Mouse (Mus musculus) MEL (cell line): ENCODE data around the gene Cdh15. TPM values are rescaled to one million over a fixed set of nuclear protein-coding genes. Genes with fewer than 3 reads are reported as not detected.

ENCODE experiments used
- DNase-seq: peaks from one replicate; pipeline ENCODE4 v3.0.0; 2011; ENCODE audit warnings: low read depth, low spot score
- H3K27ac ChIP-seq: 2 replicates; pipeline ENCODE4 v1.5.1; 2012; ENCODE audit warnings: low read depth, mild to moderate bottlenecking, control low read depth, low read length, moderate library complexity; ENCODE audit not compliant: control insufficient read depth
- H3K27me3 ChIP-seq, 2 experiments: fragments of 150-350 bp in 1 of 2; sonication (generic) in 1 of 2; 2 replicates each; pipeline ENCODE4 v1.6.1; 2012; ENCODE audit warnings: low read length in 2 of 2, mild to moderate bottlenecking in 2 of 2, improper control_type of control experiment in 1 of 2, moderate library complexity in 1 of 2; ENCODE audit not compliant: insufficient read depth in 2 of 2, control insufficient read depth in 1 of 2
- H3K36me3 ChIP-seq, 2 experiments: 2 replicates each; pipeline ENCODE4 v1.6.1; 2012 to 2014; ENCODE audit warnings: low read length in 2 of 2, improper control_type of control experiment in 1 of 2, inconsistent platforms in 1 of 2, mild to moderate bottlenecking in 1 of 2; ENCODE audit not compliant: insufficient read depth in 2 of 2, control insufficient read depth in 1 of 2
- H3K4me1 ChIP-seq, 2 experiments: fragments of 150-350 bp in 1 of 2; sonication (generic) in 1 of 2; 2 replicates each; pipeline ENCODE4 v1.6.1; 2012; ENCODE audit warnings: low read length in 2 of 2, improper control_type of control experiment in 1 of 2, mild to moderate bottlenecking in 1 of 2; ENCODE audit not compliant: insufficient read depth in 2 of 2, control insufficient read depth in 1 of 2
- H3K4me3 ChIP-seq, 2 experiments: fragments of 150-350 bp in 1 of 2; sonication (generic) in 1 of 2; 2 replicates each; pipeline ENCODE4 v1.5.1; 2012; ENCODE audit warnings: low read depth in 2 of 2, low read length in 2 of 2, mild to moderate bottlenecking in 2 of 2, moderate library complexity in 2 of 2, control low read depth in 1 of 2, improper control_type of control experiment in 1 of 2; ENCODE audit not compliant: control insufficient read depth in 1 of 2, insufficient read depth in 1 of 2
- H3K79me2 ChIP-seq: 2 replicates; pipeline ENCODE4 v1.6.1; 2012; ENCODE audit warnings: mild to moderate bottlenecking, low read length, moderate library complexity; ENCODE audit not compliant: control insufficient read depth, poor library complexity, insufficient read depth
- H3K9ac ChIP-seq: 2 replicates; pipeline ENCODE4 v1.6.1; 2012; ENCODE audit warnings: low read depth, mild to moderate bottlenecking, control low read depth, low read length, moderate library complexity; ENCODE audit not compliant: control insufficient read depth, poor library complexity, severe bottlenecking
- H3K9me3 ChIP-seq: fragments of 150-350 bp; sonication (generic); replicated peaks from 2 replicates; pipeline ENCODE4 v1.6.1; 2012; ENCODE audit warnings: mild to moderate bottlenecking, low read length, improper control_type of control experiment, moderate library complexity; ENCODE audit not compliant: insufficient read depth
- CHD1 ChIP-seq: IDR thresholded peaks from 2 replicates; pipeline ENCODE4 v1.6.1; 2012; ENCODE audit warnings: low read depth, mild to moderate bottlenecking, inconsistent platforms, low read length, improper control_type of control experiment
- CHD2 ChIP-seq: IDR thresholded peaks from 2 replicates; pipeline ENCODE4 v1.6.1; 2011; ENCODE audit warnings: low read length, improper control_type of control experiment
- E2F4 ChIP-seq: IDR thresholded peaks from 2 replicates; pipeline ENCODE4 v1.6.1; 2011; ENCODE audit warnings: low read depth, low read length, improper control_type of control experiment, borderline replicate concordance
- ELF1 ChIP-seq: IDR thresholded peaks from 2 replicates; pipeline ENCODE4 v1.6.1; 2014; ENCODE audit warnings: low read depth, mild to moderate bottlenecking, inconsistent platforms, low read length, improper control_type of control experiment, moderate library complexity
- EP300 ChIP-seq, 2 experiments: IDR thresholded peaks; 2 replicates each; pipeline ENCODE4 v1.6.1; 2011; ENCODE audit warnings: improper control_type of control experiment in 2 of 2, low read length in 2 of 2, low read depth in 1 of 2, mild to moderate bottlenecking in 1 of 2
- ETS1 ChIP-seq: IDR thresholded peaks from 2 replicates; pipeline ENCODE4 v1.6.1; 2012; ENCODE audit warnings: low read depth, mild to moderate bottlenecking, inconsistent platforms, low read length, improper control_type of control experiment, moderate library complexity
- GATA1 ChIP-seq: IDR thresholded peaks from 2 replicates; pipeline ENCODE4 v1.6.1; 2011; ENCODE audit warnings: low read depth, low read length, improper control_type of control experiment
- JUND ChIP-seq: IDR thresholded peaks from 2 replicates; pipeline ENCODE4 v1.6.1; 2011; ENCODE audit warnings: low read depth, mild to moderate bottlenecking, improper control_type of control experiment, low read length
- KAT2A ChIP-seq: conservative IDR thresholded peaks from 2 replicates; pipeline ENCODE4 v1.6.1; 2012; ENCODE audit warnings: low read depth, low read length, improper control_type of control experiment, inconsistent platforms
- MAX ChIP-seq: IDR thresholded peaks from 2 replicates; pipeline ENCODE4 v1.6.1; 2011; ENCODE audit warnings: low read length, improper control_type of control experiment
- MAZ ChIP-seq: IDR thresholded peaks from 2 replicates; pipeline ENCODE4 v1.6.1; 2012; ENCODE audit warnings: low read depth, mild to moderate bottlenecking, inconsistent platforms, low read length, improper control_type of control experiment
- MEF2A ChIP-seq: IDR thresholded peaks from 2 replicates; pipeline ENCODE4 v1.6.1; 2014; ENCODE audit warnings: low read depth, mild to moderate bottlenecking, inconsistent platforms, low read length, improper control_type of control experiment; ENCODE audit not compliant: poor library complexity, insufficient replicate concordance, severe bottlenecking; ENCODE audit errors: extremely low read depth
- MXI1 ChIP-seq: IDR thresholded peaks from 2 replicates; pipeline ENCODE4 v1.6.1; 2011; ENCODE audit warnings: mild to moderate bottlenecking, low read depth, low read length, improper control_type of control experiment
- MYC ChIP-seq: IDR thresholded peaks from 2 replicates; pipeline ENCODE4 v1.6.1; 2011; ENCODE audit warnings: low read depth, mild to moderate bottlenecking, low read length, improper control_type of control experiment, moderate library complexity
- NELFE ChIP-seq: IDR thresholded peaks from 2 replicates; pipeline ENCODE4 v1.6.1; 2011; ENCODE audit warnings: low read depth, low read length, improper control_type of control experiment
- POLR2A ChIP-seq, 2 experiments: IDR thresholded peaks; 2 replicates each; pipeline ENCODE4 v1.6.1; 2011 to 2012; ENCODE audit warnings: low read length in 2 of 2, mild to moderate bottlenecking in 2 of 2, control low read depth in 1 of 2, improper control_type of control experiment in 1 of 2, low read depth in 1 of 2, moderate library complexity in 1 of 2; ENCODE audit not compliant: control insufficient read depth in 1 of 2, insufficient read depth in 1 of 2, poor library complexity in 1 of 2
- POLR2AphosphoS5 ChIP-seq: IDR thresholded peaks from 2 replicates; pipeline ENCODE4 v1.6.1; 2012; ENCODE audit warnings: low read depth, borderline replicate concordance, mild to moderate bottlenecking, inconsistent platforms, low read length, moderate library complexity, mixed read lengths
- RAD21 ChIP-seq: IDR thresholded peaks from 2 replicates; pipeline ENCODE4 v1.6.1; 2011; ENCODE audit warnings: mild to moderate bottlenecking, low read depth, low read length, improper control_type of control experiment
- RCOR1 ChIP-seq: IDR thresholded peaks from 2 replicates; pipeline ENCODE4 v1.6.1; 2012; ENCODE audit warnings: low read depth, mild to moderate bottlenecking, inconsistent platforms, low read length, improper control_type of control experiment
- SMC3 ChIP-seq: IDR thresholded peaks from 2 replicates; pipeline ENCODE4 v1.6.1; 2011; ENCODE audit warnings: low read depth, low read length, improper control_type of control experiment
- TAL1 ChIP-seq: IDR thresholded peaks from 2 replicates; pipeline ENCODE4 v1.6.1; 2012; ENCODE audit warnings: mild to moderate bottlenecking, inconsistent platforms, low read length, moderate library complexity, mixed read lengths
- TCF12 ChIP-seq: IDR thresholded peaks from 2 replicates; pipeline ENCODE4 v1.6.1; 2014; ENCODE audit warnings: low read depth, mild to moderate bottlenecking, inconsistent platforms, low read length, improper control_type of control experiment, moderate library complexity
- UBTF ChIP-seq: IDR thresholded peaks from 2 replicates; pipeline ENCODE4 v1.6.1; 2012; ENCODE audit warnings: low read depth, mild to moderate bottlenecking, inconsistent platforms, low read length, improper control_type of control experiment, moderate library complexity, borderline replicate concordance; ENCODE audit not compliant: insufficient read depth
- USF1 ChIP-seq: IDR thresholded peaks from 2 replicates; pipeline ENCODE4 v1.6.1; 2014; ENCODE audit warnings: low read depth, mild to moderate bottlenecking, inconsistent platforms, low read length, improper control_type of control experiment, moderate library complexity
- USF2 ChIP-seq, 2 experiments: IDR thresholded peaks; 2 replicates each; pipeline ENCODE4 v1.6.1; 2011 to 2012; ENCODE audit warnings: improper control_type of control experiment in 2 of 2, low read length in 2 of 2, borderline replicate concordance in 1 of 2, inconsistent platforms in 1 of 2, low read depth in 1 of 2, mild to moderate bottlenecking in 1 of 2; ENCODE audit not compliant: insufficient read depth in 1 of 2
- ZKSCAN1 ChIP-seq: IDR thresholded peaks from 2 replicates; pipeline ENCODE4 v1.6.1; 2012; ENCODE audit warnings: low read depth, mild to moderate bottlenecking, inconsistent platforms, low read length, improper control_type of control experiment, moderate library complexity
- ZMIZ1 ChIP-seq: IDR thresholded peaks from 2 replicates; pipeline ENCODE4 v1.6.1; 2012; ENCODE audit warnings: low read depth, mild to moderate bottlenecking, inconsistent platforms, low read length, improper control_type of control experiment, moderate library complexity
- polyA plus RNA-seq, 2 experiments: library from polyadenylated mRNA; stranded (reverse) in 1 of 2; unstranded in 1 of 2; fragments of >175 nt in 1 of 2; fragments of >200 nt in 1 of 2; gene quantifications; 2 replicates each; pipeline versions ENCODE4 v1.2.1 to v1.2.4; 2012; ENCODE audit warnings: low replicate concordance in 2 of 2, low read depth in 1 of 2; ENCODE audit not compliant: insufficient read length in 2 of 2, insufficient read depth in 1 of 2, missing spikeins in 1 of 2
- total RNA-seq: library from RNA; depleted of rRNA; stranded (reverse); fragments of 300-350 nt; gene quantifications from 2 replicates; pipeline ENCODE4 v1.2.3, GENCODE M21; 2012

The Cdh15 gene
- total and polyA plus RNA-seq, 3 experiments = 0.08 to 0.71 TPM; not detected in 1

DNA sequence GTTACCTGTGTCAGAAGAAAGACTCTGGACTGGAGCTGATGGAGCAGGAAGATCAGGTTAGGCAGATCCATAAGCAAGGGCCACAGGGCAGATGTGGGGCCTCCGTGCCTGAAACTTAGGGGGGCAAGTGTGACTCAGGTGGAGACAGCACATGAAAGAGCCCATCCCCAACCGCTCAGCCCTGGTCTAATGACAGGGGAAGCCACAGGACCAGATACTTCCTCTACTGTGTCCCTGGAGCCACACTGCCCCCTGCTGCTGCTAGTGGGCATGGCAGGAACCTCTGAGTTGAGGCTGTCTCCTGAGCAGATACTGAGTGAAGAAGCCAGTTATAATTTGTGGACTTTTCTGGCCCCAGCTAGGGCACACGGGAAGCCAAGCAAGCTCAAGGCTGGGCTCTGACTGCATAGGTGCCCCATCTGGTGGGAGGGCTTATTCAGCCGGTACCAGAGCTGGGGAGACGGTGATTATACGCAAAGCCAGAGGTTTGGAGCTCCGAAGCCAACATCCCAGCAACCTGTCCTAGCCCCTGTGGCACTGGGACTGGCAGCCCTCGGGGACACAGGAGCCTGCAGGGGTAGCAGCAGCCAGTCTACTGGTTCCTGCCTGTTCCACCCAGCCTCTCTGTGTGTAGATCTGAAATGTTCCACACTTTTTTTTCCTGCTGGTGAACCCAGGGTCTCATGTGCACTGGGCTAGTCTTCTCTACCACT lies 17.3 kb upstream of the Cdh15 start (continued):
- TF ChIP-seq ZMIZ1 (no peak), MYC (0 out of 2 replicates have a peak, but pooled peaks have one; percentile 48), TCF12 (peak; percentile 35; the same call in 1 of the 2 replicates), RAD21 (no peak; the same call in none of the 2 replicates), POLR2AphosphoS5 (no peak), ZKSCAN1 (no peak), KAT2A (no peak), MEF2A (no peak), USF2 (IDR thresholded peaks at IDR 0.05; ENCODE audit: borderline replicate concordance in 1 of 2, insufficient read depth in 1 of 2, low read depth in 1 of 2, low read length in 2 of 2) (no peak), ETS1 (0 out of 2 replicates have a peak, but pooled peaks have one; percentile 12), USF1 (peak; percentile 31; the same call in 1 of the 2 replicates), NELFE (no peak), TAL1 (no peak)

- no peak overlapping the region for H3K9ac ChIP-seq
- H3K27me3 ChIP-seq = no peaks in the 10 kb centered on the region
- TF ChIP-seq JUND = no peak
- no peak for TF ChIP-seq UBTF
- H3K36me3 ChIP-seq = no peaks in the 10 kb centered on the region
- 0 out of 4 replicates have a peak, but pooled peaks cover 0 to 2% of the 10 kb centered on the region in 2 experiments for H3K4me1 ChIP-seq
- no peak overlapping the region for H3K27ac ChIP-seq
- peak; percentile 65 for DNase-seq
- no peak overlapping the region for H3K4me3 ChIP-seq
- no peaks in the 10 kb centered on the region for H3K9me3 ChIP-seq
- H3K79me2 ChIP-seq = no peaks in the 10 kb centered on the region
Measured at GRCm38 (mm10) chr8:122834416-122834815, 13.3 kb upstream of the Cdh15 start.

GRCm38 (mm10) chr8:122834971-122835370 lies 12.8 kb upstream of the Cdh15 start:
- Histone ChIP-seq H3K27me3 (no peaks in the 10 kb centered on the region), H3K4me1 (0 out of 4 replicates have a peak, but pooled peaks cover 0 to 2% of the 10 kb centered on the region in 2 experiments), H3K79me2 (no peaks in the 10 kb centered on the region), H3K4me3 (no peak overlapping the region), H3K27ac (no peak overlapping the region), H3K9ac (no peak overlapping the region), H3K36me3 (no peaks in the 10 kb centered on the region), H3K9me3 (no peaks in the 10 kb centered on the region)
- peak; percentile 94 for DNase-seq
- TF ChIP-seq E2F4 (no peak), ELF1 (peak; percentile 42; the same call in 1 of the 2 replicates), MAX (peak; percentile 41; the same call in 1 of the 2 replicates), NELFE (no peak), MAZ (peak; percentile 79), CHD2 (no peak), USF1 (peak; percentile 70), GATA1 (peak; percentile 20; the same call in 1 of the 2 replicates), KAT2A (no peak), MEF2A (no peak), ZMIZ1 (no peak), ETS1 (no peak), POLR2AphosphoS5 (no peak), TCF12 (no peak), EP300 (IDR thresholded peaks at IDR 0.05; ENCODE audit: low read depth in 1 of 2, low read length in 2 of 2) (no peak), POLR2A (IDR thresholded peaks at IDR 0.05; ENCODE audit: control insufficient read depth in 1 of 2, insufficient read depth in 1 of 2, low read depth in 1 of 2, low read length in 2 of 2, poor library complexity in 1 of 2) (no peak), CHD1 (no peak), MXI1 (peak; percentile 58; the same call in 1 of the 2 replicates), RCOR1 (no peak), JUND (no peak), SMC3 (peak; percentile 99)
